Mouse (Mus musculus) lung, adult 2 months (tissue): Measurements from ENCODE around the gene Socs7. TPM values are rescaled to one million over a fixed set of nuclear protein-coding genes. Genes with fewer than 3 reads are reported as not detected.
A peak's percentile ranks its signal among the peaks of the same experiment; 100 is the strongest.

Experiments
- DNase-seq: peaks from one replicate; pipeline ENCODE4 v3.0.0; 2022
- H3K4me1 ChIP-seq: fragments of 200-500 bp; 2 replicates; pipeline ENCODE4 v1.6.1; 2011; ENCODE audit warnings: low read length; ENCODE audit not compliant: control insufficient read depth, insufficient read depth
- H3K4me3 ChIP-seq: fragments of 200-500 bp; replicated peaks from 2 replicates; pipeline ENCODE3; 2011; ENCODE audit warnings: low read depth, mild to moderate bottlenecking, control low read depth, low read length; ENCODE audit errors: extremely low read depth
- CTCF ChIP-seq: fragments of 200-500 bp; IDR thresholded peaks from 2 replicates; pipeline ENCODE4 v1.5.1; 2011; ENCODE audit warnings: mild to moderate bottlenecking, low read length, control low read depth; ENCODE audit not compliant: insufficient read depth
- POLR2A ChIP-seq: fragments of 200-500 bp; IDR thresholded peaks from 2 replicates; pipeline ENCODE4 v1.6.1; 2011; ENCODE audit warnings: low read depth, mild to moderate bottlenecking, control low read depth, low read length, borderline replicate concordance; ENCODE audit errors: extremely low read depth
- WGBS: fragments of 180-500 bp; shearing (Covaris S2); methylation state at CpG from one replicate; pipeline ENCODE4 v1.1.7; 2018; 5-methylcytosine and 5-hydroxymethylcytosine counted together
- polyA plus RNA-seq: library from polyadenylated mRNA; depleted of rRNA; stranded (reverse); fragments of >200 nt; gene quantifications from 2 replicates; pipeline ENCODE4 v1.2.3, GENCODE M21; 2012

Gene Socs7
- polyA plus RNA-seq, 1 experiment, result 11.3 TPM

DNA sequence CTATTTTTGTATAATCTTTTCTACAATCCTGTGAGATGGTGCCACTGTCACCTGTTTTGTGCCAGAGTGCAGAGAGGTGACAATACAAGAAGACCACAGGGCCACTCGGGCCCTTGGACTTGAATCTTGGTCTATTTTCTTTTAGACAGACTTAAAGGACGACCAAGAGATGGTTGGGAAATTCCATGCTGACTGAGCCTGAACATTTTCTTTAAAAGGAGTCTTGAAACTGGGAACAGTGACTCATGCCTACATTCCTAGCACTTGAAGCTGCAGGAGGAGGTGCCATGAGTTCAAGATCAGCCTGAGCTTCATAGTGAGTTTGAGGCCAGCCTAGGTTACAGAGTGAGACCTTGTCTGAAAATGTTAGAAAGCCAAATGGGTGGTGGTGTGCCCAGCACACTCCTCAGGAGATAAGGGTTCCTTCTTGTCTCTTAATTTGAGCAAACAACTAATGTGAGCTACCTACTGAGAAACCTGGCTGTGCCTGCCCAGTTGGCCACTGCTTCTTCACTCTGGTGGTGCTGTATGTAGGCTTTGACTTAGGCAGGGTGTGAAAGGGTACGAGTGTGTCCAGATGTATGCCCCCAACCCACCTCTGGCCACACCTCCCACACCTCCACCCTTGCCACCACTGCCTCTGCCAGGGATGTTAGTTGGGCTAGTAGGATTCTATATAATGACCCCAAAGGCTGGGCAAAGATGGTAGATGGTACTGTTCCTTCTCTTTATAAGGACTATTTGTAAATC, 39.5 kb downstream of the Socs7 start:
- TF ChIP-seq CTCF, result no peak
- no peak for TF ChIP-seq POLR2A
- Histone ChIP-seq H3K4me1 (peaks cover 7% of the 10 kb centered on the region), H3K4me3 (no peak overlapping the region)
- DNase-seq, result no peak
- WGBS, result 57% methylated on average over 3 of the region's 3 CpGs

- 55% methylated on average over 2 of the region's 2 CpGs for WGBS
Observed at GRCm38 (mm10) chr11:97402746-97403145, 40.4 kb downstream of the Socs7 start.

GRCm38 (mm10) chr11:97403614-97404183, 41.3 kb downstream of the Socs7 start:
- 48% methylated on average over 8 of the region's 8 CpGs for WGBS
- H3K4me3 ChIP-seq, result no peak overlapping the region
- no peak for DNase-seq
- H3K4me1 ChIP-seq, result peaks cover 7% of the 10 kb centered on the region
- TF ChIP-seq POLR2A, result no peak
- no peak for TF ChIP-seq CTCF

More at GRCm38 (mm10) chr11:97402746-97403145, 40.4 kb downstream of the Socs7 start:
- DNase-seq, result no peak
- H3K4me3 ChIP-seq, result no peak overlapping the region
- TF ChIP-seq CTCF (no peak), POLR2A (no peak)
- H3K4me1 ChIP-seq, result peaks cover 7% of the 10 kb centered on the region

DNA sequence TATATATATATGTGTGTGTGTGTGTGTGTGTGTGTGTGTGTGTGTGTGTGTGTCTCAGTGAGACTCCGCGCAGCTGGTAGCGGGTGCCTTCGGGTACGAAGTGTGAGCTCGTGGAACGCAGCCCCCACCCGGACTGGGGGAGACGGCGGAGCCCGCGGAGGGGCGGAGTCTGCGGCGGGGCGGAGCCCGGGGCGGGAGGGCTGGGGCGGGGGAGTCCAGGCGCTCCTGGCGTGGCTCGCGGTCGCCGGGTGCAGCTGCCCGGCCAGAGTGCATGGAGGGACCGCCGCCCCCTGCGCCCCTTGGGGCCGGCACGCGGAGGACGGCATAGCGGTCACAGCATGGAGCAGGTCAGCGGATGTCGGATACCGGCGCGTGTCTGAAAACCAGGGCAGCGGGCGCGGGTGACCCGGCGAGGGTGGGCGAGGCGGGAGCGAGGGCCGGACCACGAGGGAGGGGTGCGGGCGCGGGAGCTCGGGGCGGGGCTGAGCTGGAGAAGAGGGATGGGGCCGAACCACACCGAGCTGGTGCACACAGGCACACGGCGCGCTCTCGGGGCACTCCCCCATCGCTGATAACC, 41.9 kb downstream of the Socs7 start:
- TF ChIP-seq POLR2A, result no peak
- TF ChIP-seq CTCF, result no peak
- peak; percentile 44 for DNase-seq

GRCm38 (mm10) chr11:97404761-97405190, 42.4 kb downstream of the Socs7 start:
- WGBS, result 2% methylated on average over 11 of the region's 11 CpGs
- TF ChIP-seq CTCF (no peak), POLR2A (no peak)

More for the DNA sequence above, 41.9 kb downstream of the Socs7 start:
- WGBS, result 0% methylated on average over 56 of the region's 61 CpGs
- Histone ChIP-seq H3K4me1 (peaks cover 7% of the 10 kb centered on the region), H3K4me3 (peak overlapping the region; percentile 59)

DNA sequence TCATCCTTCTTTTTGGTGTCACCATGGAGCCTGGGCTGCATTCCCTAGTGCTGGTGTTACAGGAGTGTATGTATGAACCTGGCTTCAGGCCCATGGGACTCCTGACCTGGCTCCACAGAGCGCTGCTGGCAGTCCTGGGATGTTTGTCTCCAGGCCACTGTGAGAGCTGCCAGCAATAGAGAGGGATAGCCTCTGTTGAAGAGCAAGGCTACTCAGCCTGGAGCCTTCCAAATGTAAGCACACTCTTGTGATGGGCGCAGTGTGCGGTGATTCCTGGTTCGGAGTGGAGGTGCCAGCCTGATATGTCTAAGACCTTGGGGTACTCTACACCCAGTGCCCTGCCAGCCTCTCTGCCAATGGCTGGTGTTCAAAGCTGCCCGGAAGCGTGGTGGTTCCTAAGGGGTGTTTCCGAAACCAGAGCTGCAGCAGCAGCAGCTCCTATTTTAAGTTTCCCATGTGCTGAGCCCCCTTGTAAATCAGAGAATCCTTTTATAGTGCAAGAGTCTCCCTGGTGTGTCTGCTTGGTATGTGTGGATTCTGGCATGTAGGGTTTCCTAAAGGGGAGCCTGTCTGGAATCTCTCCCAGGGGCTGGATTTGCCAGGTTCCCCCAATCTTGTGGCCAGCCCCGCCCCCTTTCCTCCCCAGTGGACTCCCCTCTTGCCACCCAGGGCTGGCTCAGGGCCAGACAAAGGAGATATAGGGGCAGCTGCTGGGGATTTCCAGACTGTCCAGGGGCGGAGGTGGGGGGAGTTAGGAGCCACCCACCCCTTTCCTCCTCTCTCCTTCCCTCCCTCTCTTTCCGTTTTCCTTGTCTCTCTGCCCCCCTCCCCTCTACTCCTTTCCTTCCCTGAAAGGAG, 44.0 kb downstream of the Socs7 start:
- H3K4me1 ChIP-seq, result peaks cover 7% of the 10 kb centered on the region
- 70% methylated on average over 10 of the region's 10 CpGs for WGBS
- TF ChIP-seq CTCF (no peak), POLR2A (no peak)
- no peak overlapping the region for H3K4me3 ChIP-seq
- no peak for DNase-seq

More at GRCm38 (mm10) chr11:97404761-97405190, 42.4 kb downstream of the Socs7 start:
- no peak for DNase-seq
- Histone ChIP-seq H3K4me3 (peak overlapping the region; percentile 59), H3K4me1 (peaks cover 7% of the 10 kb centered on the region)

- no peak overlapping the region for H3K4me3 ChIP-seq
- no peak for DNase-seq
- 76% methylated on average over 3 of the region's 3 CpGs for WGBS
- peaks cover 7% of the 10 kb centered on the region for H3K4me1 ChIP-seq
- TF ChIP-seq POLR2A, result no peak
- no peak for TF ChIP-seq CTCF
Observed at GRCm38 (mm10) chr11:97407456-97407855, 45.1 kb downstream of the Socs7 start.

DNA sequence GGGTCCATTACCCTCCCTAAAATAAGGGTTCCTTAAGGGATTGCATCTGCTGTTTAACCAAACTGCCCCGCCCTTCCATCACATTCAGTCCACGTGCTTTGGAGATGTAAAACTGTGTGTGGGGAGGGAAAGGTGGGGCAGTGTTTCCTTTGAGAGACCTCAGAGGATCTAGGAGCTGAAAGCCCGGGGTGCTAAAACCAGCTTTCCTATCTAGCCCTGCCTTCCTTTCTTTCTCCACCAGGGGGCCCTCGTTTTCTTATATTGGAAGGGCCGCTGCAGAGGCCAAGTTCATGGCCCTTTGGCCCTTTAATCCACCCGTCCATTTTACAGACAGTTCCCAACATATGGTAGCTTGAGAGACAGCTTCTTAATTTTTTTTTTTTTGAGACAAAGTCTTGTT, 45.8 kb downstream of the Socs7 start:
- peaks cover 7% of the 10 kb centered on the region for H3K4me1 ChIP-seq
- no peak overlapping the region for H3K4me3 ChIP-seq
- TF ChIP-seq CTCF, result peak; percentile 52
- no peak for TF ChIP-seq POLR2A
- WGBS, result 2% methylated on average over 6 of the region's 6 CpGs
- peak; percentile 76 for DNase-seq

DNA sequence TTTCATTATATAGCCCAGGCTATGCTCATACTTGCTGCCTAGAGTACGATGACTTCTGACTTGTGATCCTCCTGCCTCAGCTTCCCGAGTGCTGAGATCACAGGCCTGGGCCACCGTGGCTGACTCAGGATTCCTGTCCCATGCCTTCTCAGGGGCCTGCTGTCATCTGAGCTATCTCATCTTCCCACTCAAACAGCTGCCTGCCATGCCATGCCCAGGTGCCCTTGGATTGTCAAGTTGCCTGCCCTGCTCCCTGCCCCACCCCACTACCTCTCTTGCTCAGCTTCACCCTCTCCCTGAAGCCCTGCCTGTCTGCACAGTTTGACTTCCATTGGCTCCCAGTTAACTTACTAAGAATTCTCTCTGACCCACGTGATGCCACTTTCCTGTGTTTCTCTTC, 48.6 kb downstream of the Socs7 start:
- DNase-seq, result no peak
- WGBS, result 83% methylated on average over 4 of the region's 4 CpGs
- no peaks in the 10 kb centered on the region for H3K4me1 ChIP-seq

More for the DNA sequence above, 48.6 kb downstream of the Socs7 start:
- no peak overlapping the region for H3K4me3 ChIP-seq
- TF ChIP-seq POLR2A, result no peak
- no peak for TF ChIP-seq CTCF
